8 mouse cellular contexts compared by ENCODE assay signal in genomic region chr14:27808080-27808479, GRCm38 (mm10).
DNase-seq lines count a peak whose midpoint lies in the region; ATAC-seq and TF ChIP-seq lines count a peak whose summit lies in the region.

No protein-coding gene starts in this region.

- no peak overlapping the region for H3K27ac ChIP-seq in heart, adult 2 months
- no peak overlapping the region for H3K27ac ChIP-seq in heart, embryonic 10.5 days
- H3K27ac ChIP-seq in forebrain, embryonic 16.5 days (ENCODE audit: low read length) = no peak overlapping the region

- intact Hi-C loops in heart, adult 2 months (cut with DNase I) = loop anchor here (2.0 to 10.0 kb wide), 4 partner anchors 284 to 1304 kb away; no protein-coding TSS in a partner anchor

- H3K4me3 ChIP-seq in heart, adult 2 months = no peak overlapping the region
- no peak overlapping the region for H3K4me3 ChIP-seq in heart, embryonic 10.5 days
- H3K4me3 ChIP-seq in E14TG2a.4 (replicated peaks; ENCODE audit: low read length) = no peak overlapping the region
- H3K4me3 ChIP-seq in forebrain, embryonic 16.5 days (replicated peaks; ENCODE audit: low read length) = no peak overlapping the region

- TF ChIP-seq CTCF in heart, adult 2 months (IDR thresholded peaks at IDR 0.05) = peak; percentile 97
- TF ChIP-seq CTCF in E14TG2a.4 (conservative IDR thresholded peaks at IDR 0.05; ENCODE audit: low read length) = peak; percentile 81

- DNase-seq in heart, adult 2 months = peak in 1 of 2 experiments; percentile 33
- DNase-seq in heart, embryonic 10.5 days (ENCODE audit: low spot score) = no peak
- peak; percentile 26 to 72 for DNase-seq in kidney, postnatal 36 days
- peak; percentile 65 for DNase-seq in lung, postnatal 10 days
- DNase-seq in telencephalon, adult 2 months (ENCODE audit: low read depth, low spot score) = peak; percentile 50

- TF ChIP-seq EP300 in heart, adult 2 months (IDR thresholded peaks at IDR 0.05; ENCODE audit: insufficient read depth, low read depth, low read length) = 0 out of 2 replicates have a peak, but pooled peaks have one; percentile 38

- no peak overlapping the region for H3K9ac ChIP-seq in heart, adult 2 months (ENCODE audit: low read depth, low read length)
- H3K9ac ChIP-seq in forebrain, embryonic 16.5 days (replicated peaks; ENCODE audit: low read depth, low read length) = no peak overlapping the region

- H3K27me3 ChIP-seq in heart, adult 2 months (ENCODE audit: control insufficient read depth, insufficient read depth, low read length) = no peaks in the 10 kb centered on the region
- no peaks in the 10 kb centered on the region for H3K27me3 ChIP-seq in heart, embryonic 10.5 days (ENCODE audit: insufficient read depth, poor library complexity, severe bottlenecking)
- 0 out of 2 replicates have a peak, but pooled peaks cover 5% of the 10 kb centered on the region for H3K27me3 ChIP-seq in E14TG2a.4 (ENCODE audit: insufficient read depth, low read length)
- H3K27me3 ChIP-seq in forebrain, embryonic 16.5 days (replicated peaks; ENCODE audit: control insufficient read depth, insufficient read depth, low read length) = no peaks in the 10 kb centered on the region

- no peaks in the 10 kb centered on the region for H3K79me2 ChIP-seq in heart, adult 2 months (replicated peaks; ENCODE audit: control insufficient read depth, insufficient read depth, low read length)

- no peaks in the 10 kb centered on the region for H3K36me3 ChIP-seq in heart, adult 2 months (ENCODE audit: control insufficient read depth, insufficient read depth, low read length)
- no peaks in the 10 kb centered on the region for H3K36me3 ChIP-seq in heart, embryonic 10.5 days
- no peaks in the 10 kb centered on the region for H3K36me3 ChIP-seq in E14TG2a.4 (ENCODE audit: insufficient read depth, low read length)
- no peaks in the 10 kb centered on the region for H3K36me3 ChIP-seq in forebrain, embryonic 16.5 days (ENCODE audit: control insufficient read depth, insufficient read depth)

- H3K4me1 ChIP-seq in heart, adult 2 months (ENCODE audit: control insufficient read depth, insufficient read depth, low read length) = no peaks in the 10 kb centered on the region
- peaks cover 4% of the 10 kb centered on the region; the same call in 1 of the 2 replicates for H3K4me1 ChIP-seq in heart, embryonic 10.5 days
- no peaks in the 10 kb centered on the region for H3K4me1 ChIP-seq in E14TG2a.4 (replicated peaks; ENCODE audit: low read depth, low read length)
- H3K4me1 ChIP-seq in forebrain, embryonic 16.5 days (replicated peaks; ENCODE audit: control insufficient read depth, insufficient read depth, low read length) = peaks cover 8% of the 10 kb centered on the region

- no peak for TF ChIP-seq POLR2A in heart, adult 2 months (IDR thresholded peaks at IDR 0.05; ENCODE audit: insufficient read depth, low read depth, low read length)

- 5% methylated on average over 9 of the region's 9 CpGs for WGBS in heart, adult 2 months
- 5% methylated on average over 9 of the region's 9 CpGs for WGBS in heart, embryonic 10.5 days
- WGBS in forebrain, embryonic 16.5 days = 3% methylated on average over 9 of the region's 9 CpGs

- no peaks in the 10 kb centered on the region for H3K9me3 ChIP-seq in heart, embryonic 10.5 days
- H3K9me3 ChIP-seq in E14TG2a.4 (ENCODE audit: low read length) = peaks cover 11% of the 10 kb centered on the region
- H3K9me3 ChIP-seq in forebrain, embryonic 16.5 days (ENCODE audit: control insufficient read depth, low read length) = peaks cover 4% of the 10 kb centered on the region; the same call in 1 of the 2 replicates

- peak; percentile 65; the same call in 1 of the 2 replicates for ATAC-seq in cerebellum, adult (ENCODE audit: insufficient number of reproducible peaks, low FRiP score, low TSS enrichment)
- ATAC-seq in forebrain, embryonic 16.5 days = peak; percentile 88

- H3K4me2 ChIP-seq in forebrain, embryonic 16.5 days (ENCODE audit: low read length) = no peak overlapping the region
